Mouse (Mus musculus) C2C12 (cell line): ENCODE data around the gene Serpina1e. TPM values are rescaled to one million over a fixed set of nuclear protein-coding genes. Genes with fewer than 3 reads are reported as not detected.

ENCODE experiments used
- H3K27me3 ChIP-seq: one replicate; pipeline ENCODE4 v1.6.1; 2011; ENCODE audit not compliant: control insufficient read depth, insufficient read depth, insufficient read length
- H3K36me3 ChIP-seq: one replicate; pipeline ENCODE4 v1.6.1; 2011; ENCODE audit not compliant: control insufficient read depth, insufficient read depth
- H3K4me3 ChIP-seq: one replicate; pipeline ENCODE4 v1.5.1; 2011; ENCODE audit warnings: mild to moderate bottlenecking, control low read depth; ENCODE audit not compliant: poor library complexity, insufficient read depth, severe bottlenecking
- H3K79me2 ChIP-seq: one replicate; pipeline ENCODE4 v1.6.1; 2011; ENCODE audit not compliant: control insufficient read depth, insufficient read depth
- H3K79me3 ChIP-seq: one replicate; pipeline ENCODE4 v1.6.1; 2011; ENCODE audit warnings: low read depth, control low read depth
- H3ac ChIP-seq: one replicate; pipeline ENCODE3; 2011; ENCODE audit warnings: low read depth; ENCODE audit not compliant: control insufficient read depth, insufficient read length
- CEBPB ChIP-seq: IDR thresholded peaks from one replicate; pipeline ENCODE4 v1.6.1; 2011; ENCODE audit warnings: low read depth, mild to moderate bottlenecking, control low read depth, moderate library complexity
- CTCF ChIP-seq: IDR thresholded peaks from one replicate; pipeline ENCODE4 v1.5.1; 2011; ENCODE audit not compliant: control insufficient read depth, insufficient read depth, insufficient read length
- FOSL1 ChIP-seq: IDR thresholded peaks from one replicate; pipeline ENCODE4 v1.8.0; 2011; ENCODE audit warnings: mild to moderate bottlenecking, low read length; ENCODE audit not compliant: poor library complexity, insufficient read depth, severe bottlenecking
- MAX ChIP-seq: IDR thresholded peaks from one replicate; pipeline ENCODE4 v1.6.1; 2011; ENCODE audit warnings: mild to moderate bottlenecking, control low read depth
- MYOD1 ChIP-seq: IDR thresholded peaks from one replicate; pipeline ENCODE4 v1.6.1; 2011; ENCODE audit warnings: low read depth; ENCODE audit not compliant: control insufficient read depth, insufficient read length
- MYOG ChIP-seq: IDR thresholded peaks from one replicate; pipeline ENCODE4 v1.6.1; 2011; ENCODE audit not compliant: control insufficient read depth, insufficient read length; ENCODE audit errors: extremely low read depth
- USF1 ChIP-seq: IDR thresholded peaks from one replicate; pipeline ENCODE4 v1.6.1; 2011; ENCODE audit warnings: low read depth, mild to moderate bottlenecking, control low read depth, moderate library complexity
- long read RNA-seq, 2 experiments: library from polyadenylated mRNA; unstranded; transcript quantifications; one replicate each; pipeline ENCODE4 v2.0.0; 2019 to 2020
- polyA plus RNA-seq: library from polyadenylated mRNA; unstranded; fragments of >200 nt; fragmentation: generic; extraction: Trizol; gene quantifications from one replicate; pipeline ENCODE4 v1.2.1, GENCODE M21; 2012; ENCODE audit warnings: missing spikeins

Serpina1e gene
- polyA plus RNA-seq: not detected
- long read RNA-seq, experiment 1: 0 reads
- long read RNA-seq, experiment 2: 0 reads

DNA sequence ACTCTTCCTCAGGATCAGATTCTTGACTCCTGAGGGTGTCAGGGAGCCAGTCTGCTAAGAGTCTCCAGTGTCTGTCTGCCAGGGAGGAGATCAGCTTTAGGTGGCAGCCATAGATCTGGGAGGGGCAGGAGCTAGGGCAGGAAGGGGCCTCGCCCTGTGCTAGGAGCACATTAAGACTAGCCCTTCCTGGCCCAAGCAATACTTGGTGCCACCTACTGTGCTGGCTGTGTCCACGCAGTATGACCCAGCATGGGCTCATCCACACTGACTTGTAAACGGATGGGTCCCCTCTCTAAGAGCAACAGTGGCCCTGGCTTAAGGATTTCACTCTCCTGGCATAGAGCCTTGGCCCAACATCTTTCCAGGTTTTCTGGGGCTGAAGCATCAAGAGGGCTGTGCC is at the start of gene Serpina1e:
Serpina1e (minus strand) TSS at position 178 of the 400 bp plus-strand sequence.
- TF ChIP-seq MYOG: no peak
- no peak for TF ChIP-seq MAX
- no peak for TF ChIP-seq USF1
- TF ChIP-seq FOSL1: no peak
- no peak for TF ChIP-seq CTCF
- no peak for TF ChIP-seq MYOD1
- TF ChIP-seq CEBPB: no peak
- Histone ChIP-seq H3K27me3 (no peaks in the 10 kb centered on the region), H3ac (no peak within 1 kb of the TSS), H3K4me3 (no peak within 1 kb of the TSS), H3K79me2 (no peaks in the 10 kb centered on the region), H3K36me3 (no peaks in the 10 kb centered on the region), H3K79me3 (no peaks in the 10 kb centered on the region)

DNA sequence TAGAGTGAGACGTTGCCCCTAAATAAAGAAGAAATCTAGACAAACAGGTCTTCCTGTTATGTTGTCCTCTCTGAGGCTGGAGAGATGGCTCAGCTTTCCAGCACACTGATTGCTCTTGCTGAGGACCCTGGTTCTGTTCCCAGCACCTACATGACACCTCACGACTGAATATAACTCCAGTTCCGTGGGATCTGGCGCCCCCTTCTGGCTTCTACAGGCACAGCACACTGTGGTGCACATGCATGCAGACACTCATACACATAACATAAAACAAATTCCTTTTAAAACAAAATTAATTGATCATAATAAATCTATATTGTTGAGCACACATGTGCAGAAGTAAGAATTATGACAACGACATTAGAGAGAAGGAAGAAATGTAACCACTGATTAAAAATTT is 45.9 kb upstream of the Serpina1e start:
- TF ChIP-seq CTCF (no peak), MYOG (no peak), MAX (no peak), USF1 (no peak)

DNA sequence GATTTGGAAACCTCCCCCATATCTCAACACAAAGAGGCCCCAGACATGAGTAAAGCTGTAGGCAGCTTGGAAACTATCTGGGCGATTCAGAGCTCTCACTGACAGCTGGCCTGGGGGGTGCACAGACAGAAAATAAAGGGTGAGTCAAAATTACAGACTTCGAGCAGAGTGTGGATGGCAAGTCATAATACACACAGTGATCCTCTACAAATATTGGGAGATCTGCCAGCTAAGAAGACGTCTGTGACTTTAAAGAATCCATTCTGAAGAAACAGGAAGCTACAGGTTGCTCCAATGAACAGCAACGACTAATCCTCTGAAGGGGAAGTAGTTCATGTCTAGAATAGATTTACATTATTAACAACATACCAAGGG is 44.5 kb upstream of the Serpina1e start:
- TF ChIP-seq MYOD1 (peak; percentile 26), MYOG (no peak), CTCF (no peak)
- no peaks in the 10 kb centered on the region for H3K79me2 ChIP-seq
- no peaks in the 10 kb centered on the region for H3K36me3 ChIP-seq

More for the DNA sequence above, 45.9 kb upstream of the Serpina1e start:
- H3ac ChIP-seq: no peak overlapping the region
- no peaks in the 10 kb centered on the region for H3K79me2 ChIP-seq
- no peaks in the 10 kb centered on the region for H3K79me3 ChIP-seq
- no peak overlapping the region for H3K4me3 ChIP-seq
- no peaks in the 10 kb centered on the region for H3K27me3 ChIP-seq
- H3K36me3 ChIP-seq: no peaks in the 10 kb centered on the region

DNA sequence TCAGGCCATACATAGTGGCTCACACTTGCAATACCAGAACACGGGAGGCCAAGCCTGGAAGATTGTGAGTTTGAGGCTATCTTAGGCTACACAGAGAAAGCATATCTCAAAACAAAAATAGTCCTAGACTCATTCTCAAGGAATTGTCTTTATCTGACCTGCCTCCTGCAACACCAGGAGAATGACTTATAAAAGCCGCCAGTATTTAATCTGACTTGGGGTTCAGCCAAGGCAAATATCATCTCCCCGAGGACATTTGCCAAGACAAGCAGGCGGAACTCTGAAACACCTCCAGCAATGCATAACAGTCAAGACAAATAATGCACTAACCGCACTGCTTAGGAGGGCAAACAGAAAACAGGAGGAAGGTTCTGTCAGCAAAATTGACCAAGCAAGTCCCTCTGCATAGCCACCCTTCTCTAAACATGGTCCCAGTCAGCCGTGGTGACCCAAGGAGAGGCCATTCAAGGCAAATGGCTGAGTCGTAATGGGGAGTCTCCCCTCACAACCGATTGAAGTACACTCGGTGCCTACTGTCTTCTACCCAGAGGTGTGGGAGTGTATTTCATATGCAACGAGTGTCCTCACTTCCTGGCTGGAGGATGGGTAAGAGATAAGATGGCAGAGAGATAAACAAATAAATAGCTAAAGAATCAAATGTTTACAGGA is 43.9 kb upstream of the Serpina1e start:
- no peak for TF ChIP-seq MYOD1
- TF ChIP-seq CTCF: no peak
- no peak for TF ChIP-seq USF1
- no peak for TF ChIP-seq MYOG
- no peak for TF ChIP-seq FOSL1
- TF ChIP-seq CEBPB: no peak
- no peak for TF ChIP-seq MAX
- H3K36me3 ChIP-seq: no peaks in the 10 kb centered on the region
- H3K79me2 ChIP-seq: no peaks in the 10 kb centered on the region
- H3K27me3 ChIP-seq: no peaks in the 10 kb centered on the region
- no peaks in the 10 kb centered on the region for H3K79me3 ChIP-seq
- no peak overlapping the region for H3K4me3 ChIP-seq
- no peak overlapping the region for H3ac ChIP-seq

More for the DNA sequence above, 44.5 kb upstream of the Serpina1e start:
- Histone ChIP-seq H3ac (no peak overlapping the region), H3K27me3 (no peaks in the 10 kb centered on the region), H3K79me3 (no peaks in the 10 kb centered on the region), H3K4me3 (no peak overlapping the region)

DNA sequence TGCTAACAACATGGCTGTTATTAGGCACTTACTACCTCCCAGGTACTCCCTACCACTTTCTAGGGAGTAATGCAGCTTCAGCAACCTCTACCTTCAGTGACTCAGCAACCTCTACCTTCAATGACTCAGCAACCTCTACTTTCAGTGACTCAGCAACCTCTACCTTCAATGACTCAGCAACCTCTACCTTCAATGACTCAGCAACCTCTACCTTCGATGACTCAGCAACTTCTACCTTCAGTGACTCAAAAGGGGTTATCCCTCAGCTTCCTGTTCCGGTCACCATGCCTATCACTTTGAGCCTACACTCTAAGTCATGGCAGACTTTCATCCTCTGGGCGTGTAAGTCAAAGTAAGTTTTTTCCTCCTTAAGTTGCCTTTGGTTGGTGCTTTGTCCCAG is 41.8 kb upstream of the Serpina1e start:
- TF ChIP-seq FOSL1: peak; percentile 36
- no peak for TF ChIP-seq CEBPB
- H3K36me3 ChIP-seq: no peaks in the 10 kb centered on the region
- no peaks in the 10 kb centered on the region for H3K79me3 ChIP-seq
- no peak overlapping the region for H3K4me3 ChIP-seq
- H3ac ChIP-seq: no peak overlapping the region
- H3K79me2 ChIP-seq: no peaks in the 10 kb centered on the region
- no peaks in the 10 kb centered on the region for H3K27me3 ChIP-seq

DNA sequence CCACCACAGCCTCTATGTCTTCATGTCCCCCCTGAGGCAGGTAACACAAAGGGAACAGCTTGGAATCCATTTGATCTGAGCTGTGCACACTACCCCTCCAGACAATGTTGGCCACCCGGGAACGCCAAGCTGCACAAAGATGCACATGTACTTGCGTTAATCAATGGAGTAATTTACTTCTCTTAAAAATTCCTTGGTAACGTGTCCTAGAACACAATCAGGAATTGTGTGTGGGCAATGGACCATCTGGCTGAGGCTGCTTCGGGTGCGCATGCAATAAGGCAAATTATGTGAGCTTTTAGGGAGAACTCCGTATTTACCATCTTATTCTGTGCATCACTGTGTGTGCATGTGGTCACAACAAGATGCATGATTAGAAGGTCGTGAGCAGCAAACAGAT is 40.8 kb upstream of the Serpina1e start:
- H3K4me3 ChIP-seq: no peak overlapping the region
- H3K36me3 ChIP-seq: no peaks in the 10 kb centered on the region
- no peaks in the 10 kb centered on the region for H3K27me3 ChIP-seq
- H3ac ChIP-seq: no peak overlapping the region
- no peaks in the 10 kb centered on the region for H3K79me2 ChIP-seq
- H3K79me3 ChIP-seq: no peaks in the 10 kb centered on the region
- TF ChIP-seq USF1: no peak
- no peak for TF ChIP-seq MYOG
- no peak for TF ChIP-seq MAX
- TF ChIP-seq CTCF: no peak
- no peak for TF ChIP-seq CEBPB
- TF ChIP-seq FOSL1: no peak
- TF ChIP-seq MYOD1: no peak
